Mouse (Mus musculus) G1E (cell line): ENCODE results near the gene Fam222a. TPM values are rescaled to one million over a fixed set of nuclear protein-coding genes. Genes with fewer than 3 reads are reported as not detected.

Experiments
- ATAC-seq: 2 replicates; pipeline ENCODE4 v1.8.0; 2016; ENCODE audit warnings: mild to moderate bottlenecking; ENCODE audit not compliant: insufficient number of reproducible peaks, poor library complexity, low FRiP score, severe bottlenecking; ENCODE audit errors: extremely low read depth
- DNase-seq: peaks from one replicate; pipeline ENCODE4 v3.0.0; 2012; ENCODE audit warnings: low spot score
- H3K27me3 ChIP-seq: 2 replicates; pipeline ENCODE4 v1.6.1; 2012; ENCODE audit warnings: mild to moderate bottlenecking, low read length, inconsistent platforms; ENCODE audit not compliant: insufficient read depth
- H3K36me3 ChIP-seq: replicated peaks from 2 replicates; pipeline ENCODE3; 2012; ENCODE audit warnings: mild to moderate bottlenecking, inconsistent platforms
- H3K4me1 ChIP-seq: 2 replicates; pipeline ENCODE4 v1.6.1; 2012; ENCODE audit warnings: low read depth, low read length, inconsistent platforms, mixed read lengths; ENCODE audit not compliant: insufficient read depth
- H3K4me3 ChIP-seq: 2 replicates; pipeline ENCODE4 v1.5.1; 2012; ENCODE audit warnings: low read depth, mild to moderate bottlenecking, inconsistent platforms, low read length, moderate library complexity, mixed read lengths
- H3K9me3 ChIP-seq: replicated peaks from 2 replicates; pipeline ENCODE4 v1.6.1; 2012; ENCODE audit warnings: inconsistent platforms
- CTCF ChIP-seq: IDR thresholded peaks from 2 replicates; pipeline ENCODE4 v1.5.1; 2012; ENCODE audit warnings: low read depth, low read length, inconsistent platforms, mixed read lengths
- GATA1 ChIP-seq: IDR thresholded peaks from 2 replicates; pipeline ENCODE4 v1.6.1; 2012; ENCODE audit warnings: borderline replicate concordance, low read length, inconsistent platforms, mixed read lengths
- GATA2 ChIP-seq: IDR thresholded peaks from 2 replicates; pipeline ENCODE4 v1.6.1; 2012; ENCODE audit warnings: low read depth, low read length, inconsistent platforms, borderline replicate concordance
- POLR2AphosphoS5 ChIP-seq: IDR thresholded peaks from 2 replicates; pipeline ENCODE4 v1.6.1; 2012; ENCODE audit warnings: low read depth, low read length, inconsistent platforms; ENCODE audit not compliant: insufficient replicate concordance
- TAL1 ChIP-seq: conservative IDR thresholded peaks from 2 replicates; pipeline ENCODE4 v1.6.1; 2012; ENCODE audit warnings: low read depth, low read length, inconsistent platforms, mixed read lengths
- polyA plus RNA-seq: library from polyadenylated mRNA; stranded (reverse); fragments of >175 nt; gene quantifications from 2 replicates; pipeline ENCODE4 v1.2.3, GENCODE M21; 2012
- total RNA-seq, 2 experiments: library from RNA; stranded (forward) in 1 of 2; stranded (reverse) in 1 of 2; fragments of 200-1000 nt in 1 of 2; fragments of >200 nt in 1 of 2; fragmentation: Nextera tagmentation in 1 of 2; gene quantifications; 2 replicates each; pipeline ENCODE4 v1.2.3; 2014 to 2017

Fam222a gene
- total RNA-seq (2014; fragmentation: Nextera tagmentation) (3.2 and 3.8 TPM in 2 replicates), total RNA-seq (2017) (0.12 and 0.71 TPM in 2 replicates), polyA plus RNA-seq (6.9 and 7.3 TPM in 2 replicates)

- Histone ChIP-seq H3K9me3 (peaks cover 35% of the 10 kb centered on the region), H3K4me1 (peaks cover 69% of the 10 kb centered on the region), H3K4me3 (peak within 1 kb of the TSS; percentile 77), H3K36me3 (peaks cover 6% of the 10 kb centered on the region), H3K27me3 (peaks cover 28% of the 10 kb centered on the region)
- no peak for ATAC-seq
- TF ChIP-seq POLR2AphosphoS5 (no peak), CTCF (no peak), GATA1 (no peak), TAL1 (no peak), GATA2 (no peak)
- DNase-seq: peak; percentile 50
These were observed at the start of gene Fam222a for GRCm38 (mm10) chr5:114567565-114568197. Gene Fam222a (plus strand): TSS chr5:114568016.

DNA sequence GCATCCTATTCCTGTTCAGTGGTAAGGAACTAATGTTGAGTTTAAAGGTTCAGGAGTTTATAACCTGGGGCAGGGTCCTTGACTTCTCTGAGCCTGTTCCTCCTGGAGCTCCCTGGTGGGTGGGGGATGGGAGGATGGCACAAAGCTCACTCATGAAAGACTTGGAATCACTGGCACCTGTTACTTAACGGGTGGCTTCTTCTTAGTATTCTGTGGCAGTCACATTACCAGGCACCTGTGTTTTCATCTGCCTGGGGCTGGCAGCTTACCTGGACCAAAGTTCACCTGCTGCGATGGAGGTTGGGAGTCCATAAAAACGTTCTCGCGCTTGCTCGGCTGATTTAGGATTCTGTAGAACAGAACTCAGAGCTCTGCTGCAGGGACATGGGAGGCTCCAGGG is 39.5 kb upstream of the Fam222a start:
- ATAC-seq: no peak

DNA sequence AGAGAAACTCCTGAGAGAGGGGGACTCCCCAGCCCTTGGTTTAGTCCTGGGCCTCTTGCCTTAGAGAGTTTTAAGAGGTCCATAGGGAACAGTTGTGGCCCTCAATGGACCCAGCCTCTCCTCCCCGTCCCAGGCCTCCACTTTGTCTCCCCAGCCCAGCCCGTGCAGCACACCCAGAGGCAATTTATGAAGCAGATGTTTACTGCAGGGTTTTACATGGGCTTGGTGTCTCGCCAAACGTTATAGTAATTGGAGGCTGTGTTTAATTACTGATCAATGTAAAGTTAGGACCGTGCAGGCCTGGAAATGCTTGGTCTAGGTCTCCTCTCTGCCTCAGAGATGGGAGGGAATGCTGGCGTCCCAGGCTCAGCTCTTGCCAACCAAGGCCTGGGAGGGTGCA is 37.5 kb upstream of the Fam222a start:
- no peak for TF ChIP-seq TAL1
- no peak for TF ChIP-seq POLR2AphosphoS5
- TF ChIP-seq GATA1: no peak
- ATAC-seq: no peak
- DNase-seq: no peak
- Histone ChIP-seq H3K27me3 (peaks cover 22% of the 10 kb centered on the region), H3K4me1 (no peaks in the 10 kb centered on the region), H3K36me3 (no peaks in the 10 kb centered on the region), H3K9me3 (no peaks in the 10 kb centered on the region), H3K4me3 (no peak overlapping the region)

More for the DNA sequence above, 39.5 kb upstream of the Fam222a start:
- DNase-seq: no peak
- no peak overlapping the region for H3K4me3 ChIP-seq
- no peaks in the 10 kb centered on the region for H3K4me1 ChIP-seq
- no peaks in the 10 kb centered on the region for H3K36me3 ChIP-seq
- H3K27me3 ChIP-seq: peaks cover 11% of the 10 kb centered on the region
- no peak for TF ChIP-seq GATA2
- TF ChIP-seq TAL1: no peak
- no peak for TF ChIP-seq CTCF
- no peak for TF ChIP-seq GATA1
- TF ChIP-seq POLR2AphosphoS5: no peak
- H3K9me3 ChIP-seq: no peaks in the 10 kb centered on the region

DNA sequence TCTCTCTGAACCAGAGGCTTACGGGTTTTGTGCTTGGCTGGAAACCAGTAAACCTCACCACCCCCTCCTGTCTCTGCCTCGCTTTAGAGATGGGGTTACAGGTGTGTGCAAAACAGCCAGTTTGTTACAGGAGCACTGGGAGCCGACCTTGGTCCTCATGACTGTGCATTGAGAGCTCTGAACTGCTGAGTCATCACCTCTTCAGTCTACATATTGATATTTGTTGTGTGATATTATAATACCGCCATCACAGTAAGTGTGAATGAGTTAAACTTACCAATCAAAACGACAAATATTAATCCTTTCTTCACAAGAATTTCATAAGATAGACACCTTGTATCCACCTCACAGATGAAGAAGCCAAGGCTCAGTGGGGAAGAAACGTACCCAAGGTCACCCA is 35.8 kb upstream of the Fam222a start:
- DNase-seq: no peak
- H3K4me1 ChIP-seq: no peaks in the 10 kb centered on the region

DNA sequence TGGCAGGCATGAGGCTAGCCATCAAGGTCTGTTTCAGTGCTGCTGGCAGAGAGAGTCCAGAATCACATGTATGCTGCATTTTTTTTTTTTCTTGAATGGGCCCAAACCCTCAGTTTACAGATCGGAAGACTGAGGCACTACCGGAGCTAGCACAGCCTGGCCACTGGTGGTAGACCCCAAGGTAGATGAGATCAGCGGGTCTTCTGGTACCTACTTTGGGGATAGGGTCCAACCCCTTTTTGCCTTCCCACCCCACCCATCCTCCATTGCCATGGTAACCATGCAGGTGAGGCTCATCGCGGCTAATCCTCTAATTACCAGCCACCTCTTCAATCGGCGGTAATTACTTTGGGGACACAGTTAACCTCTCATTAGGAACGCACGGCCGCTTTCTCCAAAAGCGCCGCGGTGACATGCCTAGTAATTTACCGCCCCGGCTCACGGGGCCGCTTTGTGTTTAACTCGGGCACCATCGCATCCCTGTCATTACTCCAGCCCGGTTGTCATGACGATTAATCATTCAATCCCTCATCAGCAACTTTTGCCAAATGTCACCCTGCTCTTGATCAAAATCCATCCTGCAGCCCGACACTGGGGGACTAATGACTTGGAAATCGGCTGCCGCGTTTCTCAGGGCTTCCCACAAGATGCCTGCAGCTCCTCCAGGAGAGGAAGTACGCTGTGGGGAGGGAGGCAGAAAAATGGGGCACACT is 30.4 kb upstream of the Fam222a start:
- Histone ChIP-seq H3K9me3 (no peaks in the 10 kb centered on the region; the same call in 1 of the 2 replicates), H3K27me3 (peaks cover 40% of the 10 kb centered on the region), H3K36me3 (no peaks in the 10 kb centered on the region), H3K4me1 (no peaks in the 10 kb centered on the region), H3K4me3 (no peak overlapping the region)
- DNase-seq: no peak
- ATAC-seq: no peak
- TF ChIP-seq CTCF (no peak), GATA1 (no peak), TAL1 (no peak), GATA2 (no peak), POLR2AphosphoS5 (no peak)

More for the DNA sequence above, 35.8 kb upstream of the Fam222a start:
- Histone ChIP-seq H3K4me3 (no peak overlapping the region), H3K9me3 (no peaks in the 10 kb centered on the region), H3K36me3 (no peaks in the 10 kb centered on the region), H3K27me3 (peaks cover 24% of the 10 kb centered on the region)
- ATAC-seq: no peak
- TF ChIP-seq GATA1 (no peak), GATA2 (no peak), CTCF (no peak), POLR2AphosphoS5 (no peak), TAL1 (no peak)

GRCm38 (mm10) chr5:114538021-114538405 is 29.8 kb upstream of the Fam222a start:
- peaks cover 40% of the 10 kb centered on the region for H3K27me3 ChIP-seq
- TF ChIP-seq GATA2 (no peak), POLR2AphosphoS5 (no peak), TAL1 (no peak), GATA1 (no peak), CTCF (no peak)

More at GRCm38 (mm10) chr5:114538021-114538405, 29.8 kb upstream of the Fam222a start:
- Histone ChIP-seq H3K36me3 (no peaks in the 10 kb centered on the region), H3K4me3 (no peak overlapping the region), H3K9me3 (no peaks in the 10 kb centered on the region; the same call in 1 of the 2 replicates), H3K4me1 (no peaks in the 10 kb centered on the region)
- ATAC-seq: no peak
- no peak for DNase-seq
